Mouse (Mus musculus): ENCODE results near the gene Krt32. TPM values are rescaled to one million over a fixed set of nuclear protein-coding genes. Genes with fewer than 3 reads are reported as not detected.

The Krt32 gene
- polyA plus RNA-seq, 1 experiment from 2014 or later, result not detected

- no peak for DNase-seq (ENCODE audit: low spot score)
- Histone ChIP-seq H3K9me3 (no peaks in the 10 kb centered on the region), H3K36me3 (no peaks in the 10 kb centered on the region), H3K4me1 (peaks cover 11% of the 10 kb centered on the region), H3K27me3 (ENCODE audit: insufficient read depth, poor library complexity, severe bottlenecking) (peaks cover 14% of the 10 kb centered on the region; the same call in 1 of the 2 replicates), H3K27ac (peak overlapping the region; percentile 23; the same call in 1 of the 2 replicates), H3K4me3 (no peak overlapping the region)
- WGBS, result 69% methylated on average over 9 of the region's 9 CpGs
Observed at GRCm38 (mm10) chr11:100097819-100098218, 9.8 kb upstream of the Krt32 start.

GRCm38 (mm10) chr11:100096141-100096540, 8.1 kb upstream of the Krt32 start, which contains the start of gene Krt35:
Gene Krt35, minus strand, starts transcription at chr11:100096241.
- no peak for DNase-seq (ENCODE audit: low spot score)
- Histone ChIP-seq H3K27ac (no peak within 1 kb of the TSS), H3K4me1 (peaks cover 11% of the 10 kb centered on the region), H3K9me3 (no peaks in the 10 kb centered on the region), H3K36me3 (no peaks in the 10 kb centered on the region), H3K4me3 (no peak within 1 kb of the TSS), H3K27me3 (ENCODE audit: insufficient read depth, poor library complexity, severe bottlenecking) (peaks cover 14% of the 10 kb centered on the region; the same call in 1 of the 2 replicates)
- WGBS, result 80% methylated on average over 9 of the region's 9 CpGs

- Histone ChIP-seq H3K4me1 (no peaks in the 10 kb centered on the region), H3K4me3 (no peak overlapping the region), H3K27me3 (ENCODE audit: insufficient read depth, poor library complexity, severe bottlenecking) (peaks cover 12% of the 10 kb centered on the region; the same call in 1 of the 2 replicates), H3K9me3 (no peaks in the 10 kb centered on the region), H3K36me3 (no peaks in the 10 kb centered on the region), H3K27ac (no peak overlapping the region)
- WGBS, result 59% methylated on average over 7 of the region's 7 CpGs
- no peak for DNase-seq (ENCODE audit: low spot score)
Observed at GRCm38 (mm10) chr11:100088378-100089025, 476 bp upstream of the Krt32 start.

GRCm38 (mm10) chr11:100073873-100074272, 14.2 kb downstream of the Krt32 start:
- H3K9me3 ChIP-seq, result no peaks in the 10 kb centered on the region
- WGBS, result 67% methylated on average over 1 of the region's 1 CpGs
- H3K27ac ChIP-seq, result no peak overlapping the region
- H3K4me1 ChIP-seq, result no peaks in the 10 kb centered on the region
- no peaks in the 10 kb centered on the region for H3K36me3 ChIP-seq
- no peak for DNase-seq (ENCODE audit: low spot score)
- H3K4me3 ChIP-seq, result no peak overlapping the region
- no peaks in the 10 kb centered on the region; the same call in 1 of the 2 replicates for H3K27me3 ChIP-seq (ENCODE audit: insufficient read depth, poor library complexity, severe bottlenecking)

GRCm38 (mm10) chr11:100067293-100068036, 20.6 kb downstream of the Krt32 start:
- Histone ChIP-seq H3K27ac (no peak overlapping the region), H3K36me3 (no peaks in the 10 kb centered on the region), H3K27me3 (ENCODE audit: insufficient read depth, poor library complexity, severe bottlenecking) (no peaks in the 10 kb centered on the region), H3K9me3 (no peaks in the 10 kb centered on the region), H3K4me3 (no peak overlapping the region), H3K4me1 (peaks cover 4% of the 10 kb centered on the region; the same call in 1 of the 2 replicates)
- no peak for DNase-seq (ENCODE audit: low spot score)
- WGBS, result 69% methylated on average over 17 of the region's 17 CpGs

- no peaks in the 10 kb centered on the region for H3K9me3 ChIP-seq
- H3K27ac ChIP-seq, result no peak overlapping the region
Observed at GRCm38 (mm10) chr11:100066236-100067010, 21.6 kb downstream of the Krt32 start.

GRCm38 (mm10) chr11:100058875-100059274, 29.2 kb downstream of the Krt32 start:
- no peaks in the 10 kb centered on the region for H3K27me3 ChIP-seq (ENCODE audit: insufficient read depth, poor library complexity, severe bottlenecking)
- no peaks in the 10 kb centered on the region for H3K36me3 ChIP-seq
- no peak for DNase-seq (ENCODE audit: low spot score)
- 73% methylated on average over 8 of the region's 8 CpGs for WGBS
- no peak overlapping the region for H3K4me3 ChIP-seq
- H3K4me1 ChIP-seq, result no peaks in the 10 kb centered on the region
- no peaks in the 10 kb centered on the region for H3K9me3 ChIP-seq
- no peak overlapping the region for H3K27ac ChIP-seq

More at GRCm38 (mm10) chr11:100066236-100067010, 21.6 kb downstream of the Krt32 start:
- H3K27me3 ChIP-seq (ENCODE audit: insufficient read depth, poor library complexity, severe bottlenecking), result no peaks in the 10 kb centered on the region
- no peaks in the 10 kb centered on the region for H3K36me3 ChIP-seq
- H3K4me1 ChIP-seq, result peaks cover 4% of the 10 kb centered on the region; the same call in 1 of the 2 replicates
- WGBS, result 65% methylated on average over 12 of the region's 12 CpGs
- no peak for DNase-seq (ENCODE audit: low spot score)
- H3K4me3 ChIP-seq, result no peak overlapping the region

GRCm38 (mm10) chr11:100055686-100056655, 32.1 kb downstream of the Krt32 start:
- no peak overlapping the region for H3K4me3 ChIP-seq
- no peaks in the 10 kb centered on the region for H3K27me3 ChIP-seq (ENCODE audit: insufficient read depth, poor library complexity, severe bottlenecking)
- no peaks in the 10 kb centered on the region; the same call in 1 of the 2 replicates for H3K9me3 ChIP-seq
- H3K27ac ChIP-seq, result no peak overlapping the region
- DNase-seq (ENCODE audit: low spot score), result no peak
- WGBS, result 67% methylated on average over 9 of the region's 9 CpGs
- no peaks in the 10 kb centered on the region for H3K36me3 ChIP-seq
- H3K4me1 ChIP-seq, result no peaks in the 10 kb centered on the region

GRCm38 (mm10) chr11:100050451-100050850, 37.6 kb downstream of the Krt32 start, which contains the start of gene Krt31:
Gene Krt31, minus strand, starts transcription at chr11:100050551.
- Histone ChIP-seq H3K27me3 (ENCODE audit: insufficient read depth, poor library complexity, severe bottlenecking) (0 out of 2 replicates have a peak, but pooled peaks cover 4% of the 10 kb centered on the region), H3K4me1 (no peaks in the 10 kb centered on the region; the same call in 1 of the 2 replicates), H3K9me3 (no peaks in the 10 kb centered on the region; the same call in 1 of the 2 replicates), H3K36me3 (no peaks in the 10 kb centered on the region), H3K4me3 (no peak within 1 kb of the TSS), H3K27ac (no peak within 1 kb of the TSS)
- WGBS, result 75% methylated on average over 3 of the region's 3 CpGs
- DNase-seq (ENCODE audit: low spot score), result no peak

GRCm38 (mm10) chr11:100047193-100047592, 40.8 kb downstream of the Krt32 start:
- DNase-seq (ENCODE audit: low spot score), result no peak
- Histone ChIP-seq H3K27ac (no peak overlapping the region), H3K9me3 (no peaks in the 10 kb centered on the region), H3K27me3 (ENCODE audit: insufficient read depth, poor library complexity, severe bottlenecking) (0 out of 2 replicates have a peak, but pooled peaks cover 4% of the 10 kb centered on the region), H3K4me3 (no peak overlapping the region), H3K4me1 (no peaks in the 10 kb centered on the region; the same call in 1 of the 2 replicates), H3K36me3 (no peaks in the 10 kb centered on the region)
- WGBS, result 57% methylated on average over 2 of the region's 2 CpGs

GRCm38 (mm10) chr11:100046303-100046866, 41.6 kb downstream of the Krt32 start:
- 0 out of 2 replicates have a peak, but pooled peaks cover 4% of the 10 kb centered on the region for H3K27me3 ChIP-seq (ENCODE audit: insufficient read depth, poor library complexity, severe bottlenecking)
- H3K4me3 ChIP-seq, result no peak overlapping the region
- no peak for DNase-seq (ENCODE audit: low spot score)
- H3K27ac ChIP-seq, result no peak overlapping the region
- 58% methylated on average over 6 of the region's 6 CpGs for WGBS
- H3K36me3 ChIP-seq, result no peaks in the 10 kb centered on the region
- H3K9me3 ChIP-seq, result no peaks in the 10 kb centered on the region
- H3K4me1 ChIP-seq, result no peaks in the 10 kb centered on the region; the same call in 1 of the 2 replicates

All from heart, embryonic 10.5 days (tissue).